Mouse (Mus musculus): ENCODE results near the gene Myo1h. TPM values are rescaled to one million over a fixed set of nuclear protein-coding genes. Genes with fewer than 3 reads are reported as not detected.

The Myo1h gene
- polyA plus RNA-seq, 1 experiment from 2014 or later, result 0.34 TPM

Other genes starting within 250 kb of the Myo1h start
- 8.4 to 11.9 TPM (median 8.4 TPM) in 3 replicates for gene Usp30, start 223.7 kb upstream of the Myo1h start, polyA plus RNA-seq (2018)
- gene Svop, start 197.6 kb upstream of the Myo1h start, polyA plus RNA-seq (2018), result not detected in 3 replicates
- 0.95 to 4.5 TPM (median 3.3 TPM) in 3 replicates for gene Alkbh2, start 160.9 kb upstream of the Myo1h start, polyA plus RNA-seq (2018)
- 0.70 to 14.0 TPM (median 3.2 TPM) in 3 replicates for gene Ung, start 158.8 kb upstream of the Myo1h start, polyA plus RNA-seq (2018)
- gene Acacb, start 142.6 kb upstream of the Myo1h start, polyA plus RNA-seq (2018), result 0.17 to 0.30 TPM (median 0.29 TPM) in 3 replicates
- gene Foxn4, start 15.4 kb upstream of the Myo1h start, polyA plus RNA-seq (2018), result not detected in 3 replicates
- gene Kctd10, start 91.3 kb downstream of the Myo1h start, polyA plus RNA-seq (2018), result 35.6 to 52.1 TPM (median 46.0 TPM) in 3 replicates
- 30.9 to 38.3 TPM (median 37.2 TPM) in 3 replicates for gene Ube3b, start 91.4 kb downstream of the Myo1h start, polyA plus RNA-seq (2018)
- gene Mmab, start 154.9 kb downstream of the Myo1h start, polyA plus RNA-seq (2018), result 6.3 to 6.8 TPM (median 6.5 TPM) in 3 replicates
- 7.8 to 26.3 TPM (median 14.2 TPM) in 3 replicates for gene Mvk, start 155.1 kb downstream of the Myo1h start, polyA plus RNA-seq (2018)